Mouse (Mus musculus) forebrain, embryonic 11.5 days (tissue): Measurements from ENCODE around the gene Git2. TPM values are rescaled to one million over a fixed set of nuclear protein-coding genes. Genes with fewer than 3 reads are reported as not detected.

Experiments used
- ATAC-seq: fragments of 200-750 bp; cut with Nextera tagmentation; replicated peaks from 2 replicates; pipeline ENCODE4 v1.8.0; 2017; ENCODE audit warnings: moderate TSS enrichment; ENCODE audit not compliant: low FRiP score
- DNase-seq: peaks from one replicate; pipeline ENCODE4 v3.0.0-alpha.2; 2017; ENCODE audit warnings: low spot score
- H3K27ac ChIP-seq: fragments of 300-500 bp; sonication (generic); 2 replicates; pipeline ENCODE4 v1.5.1; 2014; ENCODE audit warnings: low read depth, low read length
- H3K27me3 ChIP-seq: fragments of 300-500 bp; sonication (generic); 2 replicates; pipeline ENCODE4 v1.6.1; 2014; ENCODE audit warnings: mild to moderate bottlenecking, low read length, mixed read lengths; ENCODE audit not compliant: control insufficient read depth, insufficient read depth
- H3K36me3 ChIP-seq: fragments of 300-500 bp; sonication (generic); 2 replicates; pipeline ENCODE4 v1.6.1; 2014; ENCODE audit warnings: mild to moderate bottlenecking, low read length, moderate library complexity, mixed read lengths; ENCODE audit not compliant: control insufficient read depth, insufficient read depth
- H3K4me1 ChIP-seq: fragments of 300-500 bp; sonication (generic); replicated peaks from 2 replicates; pipeline ENCODE4 v1.6.1; 2014; ENCODE audit warnings: low read length, mixed read lengths; ENCODE audit not compliant: control insufficient read depth, insufficient read depth
- H3K4me2 ChIP-seq: fragments of 300-500 bp; sonication (generic); 2 replicates; pipeline ENCODE4 v1.6.1; 2014; ENCODE audit warnings: low read depth, mild to moderate bottlenecking, low read length, moderate library complexity, mixed read lengths; ENCODE audit not compliant: severe bottlenecking
- H3K4me3 ChIP-seq: fragments of 300-500 bp; sonication (generic); 2 replicates; pipeline ENCODE4 v1.5.1; 2014; ENCODE audit warnings: low read depth, low read length
- H3K9ac ChIP-seq: fragments of 300-500 bp; sonication (generic); 2 replicates; pipeline ENCODE4 v1.6.1; 2014; ENCODE audit warnings: low read length
- H3K9me3 ChIP-seq: fragments of 300-500 bp; sonication (generic); 2 replicates; pipeline ENCODE4 v1.6.1; 2016; ENCODE audit warnings: low read length, mixed read lengths; ENCODE audit not compliant: control insufficient read depth
- WGBS: fragments of 180-500 bp; shearing (Covaris S2); extraction: QIAGEN DNeasy Blood & Tissue Kit; methylation state at CpG from one replicate; pipeline ENCODE4 v1.1.7; 2014; 5-methylcytosine and 5-hydroxymethylcytosine counted together
- polyA plus RNA-seq: library from polyadenylated mRNA; unstranded; fragments of >200 nt; fragmentation: Nextera tagmentation; extraction: Ambion mirVana; gene quantifications from 2 replicates; pipeline ENCODE4 v1.2.1, GENCODE M21; 2014

Git2 gene
- polyA plus RNA-seq, 1 experiment from 2014 or later = 41.5 TPM

- H3K36me3 ChIP-seq = peaks cover 6% of the 10 kb centered on the region; the same call in 1 of the 2 replicates
- H3K4me3 ChIP-seq = no peak overlapping the region
- no peak overlapping the region for H3K9ac ChIP-seq
- H3K27me3 ChIP-seq = no peaks in the 10 kb centered on the region
- H3K9me3 ChIP-seq = no peaks in the 10 kb centered on the region
- no peak overlapping the region for H3K4me2 ChIP-seq
- whole genome bisulfite sequencing = 89% methylated on average over 20 of the region's 20 CpGs
- H3K4me1 ChIP-seq = no peaks in the 10 kb centered on the region
- DNase-seq = no peak
- ATAC-seq = no peak
- no peak overlapping the region for H3K27ac ChIP-seq
Observed at GRCm38 (mm10) chr5:114719003-114719927, 56.1 kb downstream of the Git2 start.

DNA sequence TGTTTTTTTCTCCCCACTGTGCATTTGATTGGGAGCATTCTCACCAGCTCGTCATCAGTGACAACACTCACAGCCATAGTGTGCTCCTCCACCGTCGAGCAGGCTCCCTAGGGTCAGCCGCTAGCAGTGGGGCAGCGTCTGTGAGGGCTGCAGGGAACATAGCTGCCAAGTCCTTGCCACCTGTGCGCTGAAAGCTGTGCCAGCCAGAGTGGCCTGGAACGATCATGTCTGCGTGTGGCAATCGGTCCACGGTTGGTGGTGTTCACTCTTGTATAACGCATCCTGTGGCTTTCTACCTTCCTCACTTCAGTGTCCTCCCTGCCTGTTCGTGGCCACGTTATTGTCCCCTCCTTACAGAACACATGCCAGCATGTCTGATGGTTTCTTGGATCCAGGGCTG lies 56.8 kb downstream of the Git2 start:
- Histone ChIP-seq H3K27ac (no peak overlapping the region), H3K9ac (no peak overlapping the region), H3K9me3 (no peaks in the 10 kb centered on the region), H3K4me1 (no peaks in the 10 kb centered on the region), H3K36me3 (peaks cover 6% of the 10 kb centered on the region; the same call in 1 of the 2 replicates), H3K4me2 (no peak overlapping the region), H3K4me3 (no peak overlapping the region), H3K27me3 (no peaks in the 10 kb centered on the region)
- no peak for ATAC-seq
- no peak for DNase-seq
- WGBS = 92% methylated on average over 13 of the region's 13 CpGs

DNA sequence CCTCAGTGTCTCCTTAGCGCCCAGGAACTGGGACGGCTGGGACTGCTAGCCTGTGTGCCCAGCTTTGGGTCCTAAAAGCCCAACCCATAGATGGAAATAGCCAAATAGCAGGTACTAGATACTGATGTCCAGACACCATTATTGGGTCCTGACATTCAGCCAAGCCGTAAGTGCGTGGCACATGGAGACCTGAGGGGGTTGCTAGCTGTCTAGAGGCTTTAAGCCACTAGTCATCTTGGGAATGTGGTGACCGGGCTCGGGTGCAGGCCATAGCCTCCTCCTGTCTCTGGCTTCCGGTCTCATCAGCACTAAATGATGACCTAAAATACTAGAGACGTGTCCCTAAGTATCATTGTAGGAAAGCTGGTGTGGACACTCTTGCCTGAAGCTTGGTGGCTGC lies 57.4 kb downstream of the Git2 start:
- WGBS = 96% methylated on average over 8 of the region's 8 CpGs
- Histone ChIP-seq H3K27ac (no peak overlapping the region), H3K36me3 (peaks cover 6% of the 10 kb centered on the region; the same call in 1 of the 2 replicates), H3K4me1 (no peaks in the 10 kb centered on the region), H3K9ac (no peak overlapping the region), H3K27me3 (no peaks in the 10 kb centered on the region), H3K4me2 (no peak overlapping the region), H3K4me3 (no peak overlapping the region), H3K9me3 (no peaks in the 10 kb centered on the region)
- ATAC-seq = no peak
- DNase-seq = no peak

DNA sequence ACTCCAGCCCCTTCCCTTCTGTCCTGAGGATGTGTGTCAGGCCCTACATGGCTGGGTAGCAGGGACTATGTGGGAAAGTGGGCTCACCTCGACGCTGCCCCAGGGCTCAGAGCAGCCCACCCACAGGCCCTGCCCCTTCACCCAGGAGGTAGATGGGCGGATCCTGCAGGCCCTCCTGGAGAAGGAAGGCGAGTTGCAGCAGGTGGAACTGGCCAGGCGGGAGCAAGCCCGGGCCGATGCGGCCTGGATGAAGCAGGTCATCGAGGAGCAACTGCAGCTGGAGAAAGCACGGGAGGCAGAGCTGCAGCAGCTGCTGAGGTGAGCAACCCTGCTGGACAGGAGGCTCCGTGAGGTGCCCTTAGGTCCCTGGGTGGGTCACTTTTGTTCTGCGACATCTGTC lies 58.0 kb downstream of the Git2 start:
- DNase-seq (no peak), ATAC-seq (no peak)
- no peak overlapping the region for H3K9ac ChIP-seq
- no peaks in the 10 kb centered on the region for H3K4me1 ChIP-seq
- no peak overlapping the region for H3K27ac ChIP-seq
- no peak overlapping the region for H3K4me3 ChIP-seq
- no peaks in the 10 kb centered on the region for H3K27me3 ChIP-seq
- WGBS = 92% methylated on average over 12 of the region's 12 CpGs
- H3K9me3 ChIP-seq = no peaks in the 10 kb centered on the region
- no peak overlapping the region for H3K4me2 ChIP-seq
- H3K36me3 ChIP-seq = peaks cover 6% of the 10 kb centered on the region; the same call in 1 of the 2 replicates

DNA sequence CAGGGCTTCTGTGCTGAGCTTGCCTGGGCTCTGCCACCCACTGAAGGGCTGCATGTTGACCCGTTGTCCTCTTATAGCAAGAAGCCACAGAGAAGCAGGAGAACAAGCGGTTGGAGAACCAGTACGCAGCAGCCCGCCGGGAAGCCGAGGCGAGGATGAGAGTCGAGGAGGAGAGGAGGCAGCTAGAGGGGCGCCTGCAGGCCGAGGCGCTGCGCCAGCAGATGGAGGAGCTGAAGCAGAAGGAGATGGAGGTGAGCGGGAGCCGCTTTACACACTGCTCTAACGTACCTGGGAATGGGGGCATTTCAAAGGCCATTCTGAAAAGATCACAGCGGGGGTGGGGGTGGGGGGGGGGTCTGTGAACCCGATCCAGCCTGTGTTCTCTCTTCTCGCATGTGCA lies 60.8 kb downstream of the Git2 start:
- 91% methylated on average over 18 of the region's 18 CpGs for WGBS
- H3K4me2 ChIP-seq = no peak overlapping the region
- DNase-seq (no peak), ATAC-seq (no peak)
- no peak overlapping the region for H3K27ac ChIP-seq
- H3K27me3 ChIP-seq = no peaks in the 10 kb centered on the region
- H3K4me3 ChIP-seq = no peak overlapping the region
- H3K9ac ChIP-seq = no peak overlapping the region
- no peaks in the 10 kb centered on the region for H3K4me1 ChIP-seq
- no peaks in the 10 kb centered on the region for H3K9me3 ChIP-seq
- peaks cover 10% of the 10 kb centered on the region; the same call in 1 of the 2 replicates for H3K36me3 ChIP-seq

DNA sequence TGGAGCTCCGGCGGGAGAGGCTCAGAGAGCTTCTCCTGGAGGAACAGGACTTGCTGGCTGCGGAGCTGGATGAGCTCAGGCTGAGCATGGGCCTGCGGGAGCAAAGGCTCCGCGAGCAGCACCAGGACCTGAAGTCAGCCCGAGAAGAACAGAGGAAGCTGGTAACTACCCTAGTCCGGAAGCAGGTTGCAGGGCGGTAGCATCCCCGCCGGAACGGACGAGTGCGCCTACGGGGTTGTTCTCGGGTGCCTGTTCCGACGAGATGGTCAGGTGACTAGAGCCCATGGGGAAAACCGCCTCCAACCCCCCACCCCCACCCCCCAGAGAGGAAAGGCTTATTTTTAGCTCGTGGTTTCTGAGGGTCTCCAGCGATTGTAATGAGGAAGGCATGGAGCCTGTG lies 66.0 kb downstream of the Git2 start:
- Histone ChIP-seq H3K9ac (no peak overlapping the region), H3K27ac (no peak overlapping the region), H3K36me3 (peaks cover 6% of the 10 kb centered on the region; the same call in 1 of the 2 replicates), H3K4me2 (no peak overlapping the region), H3K27me3 (no peaks in the 10 kb centered on the region), H3K9me3 (no peaks in the 10 kb centered on the region), H3K4me1 (peaks cover 7% of the 10 kb centered on the region), H3K4me3 (no peak overlapping the region)
- ATAC-seq (no peak), DNase-seq (no peak)
- WGBS = 94% methylated on average over 21 of the region's 21 CpGs

DNA sequence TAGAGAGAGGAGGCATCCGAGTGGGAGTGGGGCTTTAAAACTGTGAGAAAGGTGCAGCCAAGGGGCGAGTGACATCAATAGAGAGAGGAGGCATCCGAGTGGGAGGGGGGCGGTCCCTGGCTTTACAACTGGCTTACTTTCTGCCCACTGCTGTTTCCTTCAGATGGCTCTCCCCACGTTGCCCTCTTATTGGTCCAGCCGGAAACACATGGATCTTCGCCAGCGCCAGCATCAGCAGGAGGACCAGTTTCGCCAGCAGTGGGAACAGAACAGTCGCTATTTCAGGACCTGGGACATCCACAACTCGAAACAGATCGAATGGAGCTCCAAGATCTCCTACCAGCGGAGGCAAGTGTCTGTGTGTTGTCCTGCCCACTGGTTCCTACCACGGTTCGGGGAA lies 66.8 kb downstream of the Git2 start:
- peak overlapping the region; percentile 81 for H3K4me3 ChIP-seq
- DNase-seq (no peak), ATAC-seq (no peak)
- no peaks in the 10 kb centered on the region for H3K27me3 ChIP-seq
- H3K27ac ChIP-seq = no peak overlapping the region
- peaks cover 7% of the 10 kb centered on the region for H3K4me1 ChIP-seq
- H3K4me2 ChIP-seq = peak overlapping the region; percentile 83
- H3K36me3 ChIP-seq = peaks cover 6% of the 10 kb centered on the region; the same call in 1 of the 2 replicates
- WGBS = 54% methylated on average over 15 of the region's 15 CpGs
- H3K9ac ChIP-seq = peak overlapping the region; percentile 78
- H3K9me3 ChIP-seq = no peaks in the 10 kb centered on the region

- peak within 1 kb of the TSS; percentile 78 for H3K9ac ChIP-seq
- peak within 1 kb of the TSS; percentile 81 for H3K4me3 ChIP-seq
- WGBS = 3% methylated on average over 47 of the region's 49 CpGs
- DNase-seq = peak; percentile 98
- no peaks in the 10 kb centered on the region for H3K27me3 ChIP-seq
- H3K27ac ChIP-seq = no peak within 1 kb of the TSS
- H3K36me3 ChIP-seq = peaks cover 6% of the 10 kb centered on the region; the same call in 1 of the 2 replicates
- H3K4me1 ChIP-seq = peaks cover 7% of the 10 kb centered on the region
- no peaks in the 10 kb centered on the region for H3K9me3 ChIP-seq
- ATAC-seq = peak; percentile 75
- H3K4me2 ChIP-seq = peak within 1 kb of the TSS; percentile 83
Observed at GRCm38 (mm10) chr5:114707265-114708068, 67.8 kb downstream of the Git2 start, which contains the start of gene Tchp. Gene Tchp, plus strand, starts transcription at chr5:114707760.
